Mouse (Mus musculus) thymus, postnatal 36 days (tissue): ENCODE data around the gene 2010315B03Rik.
A peak's percentile ranks its signal among the peaks of the same experiment; 100 is the strongest.

Experiments used
- DNase-seq, 2 experiments: peaks; one replicate each; pipeline ENCODE4 v3.0.0; 2022; ENCODE audit warnings: mixed read lengths in 2 of 2

2010315B03Rik gene

DNA sequence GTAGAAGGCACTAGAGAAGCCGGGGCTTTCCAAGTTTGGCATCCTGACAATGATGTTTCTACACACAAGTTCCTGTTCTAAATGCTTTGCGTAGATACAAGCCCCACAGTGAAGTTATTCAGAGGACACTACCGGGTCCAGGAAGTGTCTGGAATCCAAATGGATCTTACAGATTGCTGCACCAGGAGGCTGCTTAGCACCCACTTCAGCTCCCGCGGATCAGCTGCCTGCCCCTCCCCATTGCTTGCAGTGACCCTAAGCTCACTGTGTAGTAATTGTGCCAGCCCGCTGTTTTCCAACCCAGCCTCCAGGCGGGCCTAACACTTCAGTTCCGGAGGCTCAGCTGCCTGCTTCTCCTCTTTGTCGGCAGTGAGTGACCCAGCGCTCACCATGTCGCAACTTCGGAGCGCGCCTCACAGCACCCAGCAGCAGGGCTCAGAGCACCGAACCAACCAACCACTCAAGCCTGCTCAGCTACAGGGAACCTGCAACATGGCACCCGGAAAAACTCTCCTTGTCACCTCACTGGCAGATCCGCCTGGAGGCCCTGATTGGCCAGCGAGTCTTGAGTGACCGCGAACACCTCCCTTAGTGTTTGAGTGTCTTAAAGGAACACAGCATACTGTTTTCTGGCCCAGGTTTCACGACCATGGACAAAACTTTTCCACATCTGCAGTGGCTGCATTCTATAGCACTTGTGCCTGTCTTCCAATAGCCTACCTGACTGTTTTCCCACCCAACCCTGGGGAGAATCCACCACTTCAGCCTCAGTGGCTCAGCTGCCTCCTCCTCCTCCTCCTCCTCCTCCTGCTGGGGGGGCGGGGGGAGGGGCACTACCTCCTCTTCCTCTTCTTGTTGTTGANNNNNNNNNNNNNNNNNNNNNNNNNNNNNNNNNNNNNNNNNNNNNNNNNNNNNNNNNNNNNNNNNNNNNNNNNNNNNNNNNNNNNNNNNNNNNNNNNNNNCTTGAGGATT, at the start of gene 2010315B03Rik:
TSS of gene 2010315B03Rik (minus strand) at position 526 of the 972 bp plus-strand sequence.
- peak; percentile 80 to 85 for DNase-seq

DNA sequence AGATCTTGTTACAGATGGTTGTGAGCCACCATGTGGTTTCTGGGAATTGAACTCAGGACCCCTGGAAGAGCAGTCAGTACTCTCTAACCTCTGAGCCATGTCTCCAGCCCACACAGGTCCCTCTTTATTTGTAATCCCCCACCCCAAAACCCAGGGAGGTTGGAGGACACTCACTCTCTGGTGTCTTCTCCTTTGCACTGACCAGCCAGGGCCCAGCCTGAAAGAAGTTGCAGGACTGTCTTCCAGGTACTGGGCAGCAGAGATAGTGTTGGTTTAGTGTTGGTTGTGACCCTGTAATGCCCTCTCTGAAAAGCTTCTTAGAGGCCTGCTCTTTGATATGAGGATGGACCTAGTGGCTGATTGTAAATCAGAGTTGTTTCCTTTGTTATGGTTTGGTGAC, 994 bp downstream of the 2010315B03Rik start:
- no peak for DNase-seq

DNA sequence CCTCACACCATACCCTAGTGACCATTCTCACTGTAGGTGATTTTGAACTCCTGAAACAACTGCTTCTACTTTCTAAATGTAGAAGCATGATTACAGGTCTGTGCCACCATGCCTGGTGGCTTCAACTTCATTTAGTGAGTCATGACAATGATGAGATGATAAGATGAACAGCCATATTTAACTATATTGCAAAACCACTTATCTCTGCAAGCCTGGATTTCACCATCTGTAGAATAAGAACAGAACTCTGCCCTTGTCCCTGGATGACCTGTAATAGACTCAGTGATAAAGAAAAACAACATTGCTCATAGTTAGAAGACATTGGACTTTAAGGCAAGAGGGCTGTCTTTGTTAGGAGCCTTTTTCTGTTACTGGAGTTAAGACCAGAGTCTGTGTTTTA, 24.2 kb downstream of the 2010315B03Rik start:
- DNase-seq: no peak

DNA sequence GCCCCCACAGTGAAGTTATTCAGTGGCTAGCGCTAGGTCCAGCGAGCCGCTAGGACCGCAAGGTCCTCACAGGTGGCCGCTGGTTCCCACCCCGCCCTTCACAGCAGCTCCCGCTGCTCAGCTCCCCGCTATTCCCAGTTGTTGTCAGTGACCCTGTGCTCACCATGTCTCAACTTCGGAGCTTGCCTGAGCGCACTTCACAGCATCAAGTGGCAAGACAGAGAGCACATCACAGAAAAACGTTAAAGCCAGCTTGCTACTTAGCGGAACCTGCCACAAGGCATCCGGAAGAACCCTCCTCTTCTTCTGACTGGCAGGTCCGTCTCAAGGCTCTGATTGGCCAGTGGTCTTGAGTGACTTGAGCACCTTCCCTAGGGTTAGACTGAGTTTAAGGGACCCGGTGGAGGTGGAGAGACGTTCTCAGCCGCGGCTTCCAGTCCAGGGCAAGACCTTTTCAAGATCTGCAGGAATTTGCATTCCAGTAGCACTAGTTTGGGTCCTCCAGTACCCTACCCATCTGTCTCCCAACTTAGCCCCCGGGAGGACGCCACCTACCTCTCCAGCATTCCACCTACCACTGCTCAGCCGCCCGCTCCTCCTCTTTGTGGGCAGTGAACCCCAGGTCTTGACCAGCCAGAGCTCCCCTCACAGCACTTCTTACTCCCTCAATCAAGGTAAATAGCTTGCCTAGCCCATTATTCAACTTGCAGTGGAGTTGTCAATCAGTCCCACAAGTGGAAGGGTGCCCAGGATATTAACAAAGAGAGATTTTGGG, 30.4 kb downstream of the 2010315B03Rik start:
- peak; percentile 79 to 87 for DNase-seq

DNA sequence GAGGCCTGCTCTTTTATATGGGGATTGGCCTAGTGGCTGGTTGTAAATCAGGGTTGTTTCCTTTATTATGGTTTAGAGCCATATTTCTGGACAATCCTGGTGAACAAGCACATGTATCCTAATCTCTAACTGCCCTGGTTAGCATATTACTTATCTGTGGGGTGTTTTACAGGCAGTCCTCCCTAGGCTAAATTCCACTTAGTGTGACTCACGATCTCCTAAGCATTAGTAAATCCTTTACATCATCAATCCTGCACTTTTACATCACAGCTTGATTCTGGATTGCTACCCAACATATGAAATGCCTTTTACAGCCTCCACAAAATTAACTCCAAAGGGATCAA, 31.1 kb downstream of the 2010315B03Rik start:
- no peak for DNase-seq

DNA sequence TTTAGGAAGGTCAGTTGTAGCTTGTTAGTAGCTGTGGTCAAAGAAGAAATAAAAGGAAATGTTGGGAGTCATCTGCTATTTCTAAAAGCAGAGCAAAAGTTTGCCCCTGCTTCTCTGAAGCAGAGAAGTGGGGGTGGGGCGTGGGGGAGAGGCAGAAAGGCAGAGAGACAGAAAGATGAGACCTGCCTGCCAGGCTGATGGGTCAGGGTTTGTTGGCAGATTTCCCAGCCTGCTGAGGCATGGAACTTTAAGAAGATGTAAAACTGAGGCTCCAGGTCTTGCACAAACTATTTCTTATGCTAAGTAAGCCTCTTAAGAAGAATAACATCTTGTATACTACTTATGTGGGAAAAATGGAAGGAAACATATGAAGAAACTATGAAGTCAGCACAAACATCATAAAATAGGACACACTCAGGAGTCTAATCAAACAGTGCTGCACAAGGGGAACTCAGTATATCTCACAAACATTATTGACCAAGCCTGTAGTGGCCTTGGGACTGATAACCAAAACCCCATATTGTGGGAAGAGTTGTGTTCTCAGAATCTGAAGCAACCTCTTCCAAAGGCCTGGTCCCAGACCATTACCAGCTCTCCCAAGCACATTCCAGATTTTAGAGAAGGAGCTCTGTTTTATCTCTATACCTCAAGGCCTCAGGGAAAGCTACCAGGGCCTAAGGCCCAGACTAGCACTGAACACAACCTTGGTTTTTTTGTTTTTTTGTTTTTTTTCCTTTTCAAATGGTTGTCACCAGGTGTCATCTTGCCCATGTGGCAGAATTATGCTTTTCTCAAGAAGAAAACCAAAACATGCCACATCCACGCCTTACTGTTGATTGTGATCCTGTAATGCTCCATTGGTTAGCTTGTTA, 31.7 kb downstream of the 2010315B03Rik start:
- peak in 1 of 2 experiments; percentile 30 for DNase-seq

DNA sequence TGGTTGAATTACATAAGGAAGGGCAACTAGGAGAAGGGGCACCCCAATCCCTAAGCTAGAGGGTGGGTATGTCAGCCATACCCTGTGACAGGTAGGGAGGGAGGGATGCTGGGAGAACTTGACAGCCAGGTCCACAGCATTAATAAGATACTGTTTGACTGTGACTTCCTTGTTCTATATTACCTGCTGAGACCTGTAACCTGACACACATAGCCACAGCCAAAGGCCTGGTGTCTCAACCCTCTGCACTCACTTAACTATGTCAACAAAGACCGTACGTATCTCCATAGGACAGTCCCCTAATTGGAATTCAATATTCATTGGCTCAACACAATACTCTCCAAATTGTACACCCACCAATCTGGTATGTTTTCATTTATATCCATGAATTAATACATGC, 33.2 kb downstream of the 2010315B03Rik start:
- no peak for DNase-seq

DNA sequence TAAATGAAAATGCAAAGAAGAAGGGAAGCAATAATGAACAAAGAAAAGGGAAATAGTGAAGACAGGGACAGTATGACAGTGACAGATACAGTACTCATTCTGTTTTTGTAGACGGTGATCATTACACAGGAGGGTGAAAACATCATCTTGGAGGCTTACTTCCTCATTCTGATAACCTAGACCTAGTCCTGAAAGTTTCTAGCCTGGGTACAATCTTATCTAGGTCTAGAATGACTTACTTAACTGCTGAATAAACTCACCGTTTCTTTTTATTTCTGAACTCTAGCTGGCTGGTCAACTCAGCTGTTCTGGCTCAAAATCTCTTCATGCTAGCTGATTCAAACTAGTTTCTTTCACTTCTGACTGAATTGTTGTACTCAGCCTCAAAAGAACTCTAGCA, 37.4 kb downstream of the 2010315B03Rik start:
- no peak for DNase-seq

DNA sequence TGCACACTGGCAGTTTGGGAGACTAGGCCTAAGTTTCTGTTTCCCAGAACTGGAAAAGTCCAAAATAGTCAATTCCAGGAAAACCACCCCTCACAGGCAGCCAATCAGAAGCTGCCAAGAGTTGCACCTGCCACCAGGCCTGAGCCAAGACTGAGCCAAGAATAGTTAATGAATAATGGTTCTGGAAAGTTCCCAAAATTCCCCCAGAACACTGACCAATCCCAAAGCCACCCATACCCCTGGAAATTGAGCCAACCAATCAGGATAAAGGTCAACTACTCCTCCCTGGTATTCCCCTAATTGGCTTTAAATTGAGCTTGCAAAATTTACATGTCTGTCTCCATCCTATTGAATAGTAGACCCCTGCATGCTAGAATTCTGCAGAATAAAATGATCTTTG, 39.3 kb downstream of the 2010315B03Rik start:
- no peak for DNase-seq

DNA sequence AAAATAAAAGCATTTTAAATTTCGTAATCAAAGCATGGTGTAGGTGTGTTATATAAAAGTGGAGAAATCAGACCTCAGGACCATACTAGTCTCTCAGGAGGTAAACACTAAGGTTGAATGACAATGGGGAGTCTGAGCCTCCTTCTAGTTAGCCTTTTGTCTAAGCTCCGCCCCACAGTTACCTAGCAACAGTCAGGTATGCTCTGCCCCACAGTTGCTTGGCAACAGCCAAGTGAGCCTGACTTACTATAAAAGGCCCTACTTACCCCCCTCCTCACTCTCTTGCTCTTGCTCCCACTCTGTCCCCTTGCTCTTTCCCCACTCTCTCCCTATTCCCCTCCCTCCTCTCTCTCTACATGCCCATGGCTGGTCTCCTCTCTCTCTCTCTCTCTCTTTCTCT, 44.6 kb downstream of the 2010315B03Rik start:
- DNase-seq: peak in 1 of 2 experiments; percentile 11

DNA sequence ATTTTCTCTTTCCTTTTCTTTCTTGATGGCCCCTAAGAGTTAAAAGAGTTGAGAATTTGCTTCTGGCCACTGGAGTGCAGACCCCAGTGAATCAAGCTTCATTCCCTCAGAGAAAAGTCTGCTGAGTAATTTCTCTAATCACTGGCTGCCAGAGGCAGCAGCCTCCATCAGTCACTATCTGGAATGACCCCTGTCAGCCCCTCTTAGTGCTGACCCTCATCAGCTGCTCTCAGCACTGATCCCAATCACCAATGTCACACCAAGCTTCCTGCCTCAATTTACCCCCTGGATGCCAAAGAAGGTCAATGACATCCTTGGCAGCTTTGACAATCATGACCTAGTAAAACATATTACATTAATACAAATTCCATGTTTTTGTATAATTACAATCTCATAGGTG, 45.0 kb downstream of the 2010315B03Rik start:
- no peak for DNase-seq

DNA sequence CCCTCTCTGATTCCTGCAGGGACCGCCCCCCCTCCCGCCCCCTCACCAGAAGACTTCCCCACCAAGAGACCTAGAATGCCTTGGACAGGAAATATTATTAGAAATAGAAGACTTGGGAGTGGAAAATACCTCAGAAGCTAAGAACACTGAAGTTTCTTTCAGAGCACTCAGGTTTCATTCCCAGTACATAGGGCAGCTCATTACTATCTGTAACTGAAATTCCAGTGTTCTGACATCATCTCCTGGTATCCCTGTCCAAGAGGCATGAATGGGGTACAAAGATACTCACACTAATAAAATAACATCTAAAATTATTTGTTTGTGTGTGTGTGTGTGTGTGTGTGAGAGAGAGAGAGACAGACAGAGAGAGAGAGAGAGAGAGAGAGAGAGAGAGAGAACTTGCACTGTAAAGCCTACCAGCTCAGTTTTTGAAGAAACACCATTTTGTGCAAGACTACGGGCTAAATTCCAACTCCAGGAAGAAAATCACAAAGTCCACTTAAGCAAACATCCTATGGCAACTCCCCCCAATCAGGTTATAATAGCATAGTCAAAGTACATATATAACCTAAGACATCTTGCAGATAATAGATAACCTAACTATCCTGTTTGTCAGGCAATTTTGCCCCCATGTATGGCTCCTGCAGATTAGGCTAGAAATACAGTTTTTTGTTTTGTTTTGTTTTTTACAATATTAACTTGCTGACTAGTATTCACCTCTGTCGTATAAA, 49.3 kb downstream of the 2010315B03Rik start:
- no peak for DNase-seq

DNA sequence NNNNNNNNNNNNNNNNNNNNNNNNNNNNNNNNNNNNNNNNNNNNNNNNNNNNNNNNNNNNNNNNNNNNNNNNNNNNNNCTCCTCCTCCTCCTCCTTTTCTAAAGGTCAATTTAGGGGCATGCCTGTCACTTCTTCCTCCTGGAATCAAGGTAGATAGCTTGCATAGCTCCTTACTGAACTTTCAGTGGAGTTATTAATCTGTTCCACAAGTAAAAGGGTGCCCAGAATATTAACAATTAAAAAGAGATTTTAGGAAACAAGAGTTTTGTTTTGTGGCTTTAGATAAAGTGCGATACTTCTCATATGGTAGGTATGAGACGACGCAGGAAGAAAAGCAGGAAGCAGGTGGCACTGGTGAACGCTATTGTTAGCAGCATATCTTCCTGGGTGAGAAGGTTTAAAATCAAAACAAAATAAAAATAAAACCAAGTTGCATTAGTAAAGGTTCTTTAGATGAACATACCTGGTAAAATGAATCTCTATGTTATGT, 54.4 kb downstream of the 2010315B03Rik start:
- DNase-seq: peak in 1 of 2 experiments; percentile 19

DNA sequence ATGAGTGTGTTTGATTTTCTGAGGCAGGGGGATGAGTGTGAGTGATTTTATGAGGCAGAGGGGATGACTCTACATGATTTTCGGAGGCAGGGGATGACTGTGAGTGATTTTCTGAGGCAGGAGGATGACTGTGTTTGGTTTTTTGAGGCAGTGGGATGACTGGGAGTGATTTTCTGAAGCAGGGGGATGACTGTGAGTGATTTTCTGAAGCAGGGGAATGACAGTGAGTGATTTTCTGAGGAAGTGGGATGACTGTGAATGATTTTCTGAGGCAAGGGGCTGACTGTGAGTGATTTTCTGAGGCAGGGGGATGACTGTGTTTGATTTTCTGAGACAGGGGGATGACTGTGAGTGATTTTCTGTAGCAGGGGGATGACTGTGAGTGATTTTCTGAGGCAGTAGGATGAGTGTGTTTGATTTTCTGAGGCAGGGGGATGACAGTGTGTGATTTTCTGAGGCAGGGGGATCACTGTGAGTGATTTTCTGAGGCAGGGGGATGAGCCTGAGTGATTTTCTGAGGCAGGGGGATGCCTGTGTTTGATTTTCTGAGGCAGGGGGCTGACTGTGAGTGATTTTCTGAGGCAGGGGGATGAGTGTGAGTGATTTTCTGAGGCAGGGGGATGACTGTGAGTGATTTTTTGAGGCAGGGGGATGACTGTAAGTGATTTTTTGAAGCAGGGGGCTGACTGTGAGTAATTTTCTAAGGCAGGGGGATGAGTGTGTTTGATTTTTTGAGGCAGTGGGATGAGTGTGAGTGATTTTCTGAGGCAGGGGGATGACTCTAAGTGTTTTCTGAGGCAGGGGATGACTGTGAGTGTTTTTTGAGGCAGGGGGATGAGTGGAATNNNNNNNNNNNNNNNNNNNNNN, 55.1 kb downstream of the 2010315B03Rik start:
- peak; percentile 19 to 27 for DNase-seq

DNA sequence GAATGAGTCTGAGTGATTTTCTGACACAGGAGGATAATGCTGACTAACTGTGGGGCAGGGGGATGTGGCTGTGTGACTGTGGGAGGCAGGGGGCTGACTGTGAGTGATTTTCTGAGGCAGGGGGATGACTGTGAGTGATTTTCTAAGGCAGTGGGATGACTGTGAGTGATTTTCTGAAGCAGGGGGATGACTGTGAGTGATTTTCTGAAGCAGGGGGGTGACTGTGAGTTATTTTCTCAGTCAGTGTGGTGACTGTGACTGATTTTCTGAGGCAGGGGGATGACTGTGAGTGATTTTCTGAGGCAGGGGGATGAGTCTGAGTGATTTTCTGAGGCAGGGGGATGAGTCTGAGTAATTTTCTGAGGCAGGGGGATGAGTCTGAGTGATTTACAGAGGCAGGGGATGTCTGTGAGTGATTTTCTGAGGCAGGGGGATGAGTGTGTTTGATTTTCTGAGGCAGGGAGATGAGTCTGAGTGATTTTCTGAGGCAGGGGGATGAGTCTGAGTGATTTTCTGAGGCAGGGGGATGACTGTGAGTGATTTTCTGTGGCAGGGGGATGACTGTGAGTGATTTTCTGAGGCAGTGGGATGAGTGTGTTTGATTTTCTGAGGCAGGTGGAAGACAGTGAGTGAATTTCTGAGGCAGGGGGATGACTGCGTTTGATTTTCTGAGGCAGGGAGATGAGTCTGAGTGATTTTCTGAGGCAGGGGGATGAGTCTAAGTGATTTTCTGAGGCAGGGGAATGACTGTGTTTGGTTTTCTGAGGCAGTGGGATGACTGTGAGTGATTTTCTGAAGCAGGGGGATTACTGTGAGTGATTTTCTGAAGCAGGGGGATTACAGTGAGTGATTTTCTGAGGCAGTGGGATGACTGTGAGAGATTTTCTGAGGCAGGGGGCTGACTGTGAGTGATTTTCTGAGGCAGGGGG, 56.0 kb downstream of the 2010315B03Rik start:
- DNase-seq: peak in 1 of 2 experiments; percentile 5

DNA sequence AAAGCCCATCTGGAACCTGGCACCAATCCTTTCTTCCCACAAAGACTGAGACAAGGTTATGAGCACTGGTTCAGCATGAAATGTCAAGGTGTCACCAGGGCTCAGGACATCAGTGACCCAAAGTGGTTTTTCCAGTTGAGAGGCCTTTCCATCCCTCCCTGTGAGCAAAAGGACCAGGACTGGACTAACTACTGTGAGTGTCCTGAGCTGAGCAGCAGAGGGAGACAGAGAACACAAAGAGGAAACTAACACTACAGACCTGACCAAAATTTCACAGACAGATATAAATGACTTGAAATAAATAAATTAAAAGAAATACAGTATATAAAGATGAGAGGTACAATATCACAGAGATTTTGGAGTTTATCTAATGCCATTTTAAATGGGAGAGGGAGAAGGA, 61.1 kb downstream of the 2010315B03Rik start:
- peak in 1 of 2 experiments; percentile 9 for DNase-seq
